Mouse (Mus musculus) layer of hippocampus, adult 2 months (tissue): ENCODE results near the gene Ttc9. TPM values are rescaled to one million over a fixed set of nuclear protein-coding genes. Genes with fewer than 3 reads are reported as not detected.
A peak's percentile ranks its signal among the peaks of the same experiment; 100 is the strongest.

Source experiments
- DNase-seq, 2 experiments: peaks; one replicate each; pipeline ENCODE4 v3.0.0; 2022; ENCODE audit warnings: low spot score in 2 of 2
- H3K27ac ChIP-seq: fragments of 200-600 bp; 2 replicates; pipeline ENCODE4 v1.8.1; 2022
- H3K4me3 ChIP-seq: fragments of 200-600 bp; 2 replicates; pipeline ENCODE4 v1.8.1; 2022; ENCODE audit warnings: mild to moderate bottlenecking
- CTCF ChIP-seq: fragments of 200-600 bp; conservative IDR thresholded peaks from 2 replicates; pipeline ENCODE4 v1.8.1; 2022; ENCODE audit warnings: antibody characterized with exemption, mild to moderate bottlenecking, moderate library complexity
- total RNA-seq, 2 experiments: library from RNA; stranded (reverse); gene quantifications; 2 replicates each; pipeline ENCODE4 v1.2.3; 2021

The Ttc9 gene
- total RNA-seq, 2 experiments from 2014 or later, result 37.3 to 38.0 TPM

DNA sequence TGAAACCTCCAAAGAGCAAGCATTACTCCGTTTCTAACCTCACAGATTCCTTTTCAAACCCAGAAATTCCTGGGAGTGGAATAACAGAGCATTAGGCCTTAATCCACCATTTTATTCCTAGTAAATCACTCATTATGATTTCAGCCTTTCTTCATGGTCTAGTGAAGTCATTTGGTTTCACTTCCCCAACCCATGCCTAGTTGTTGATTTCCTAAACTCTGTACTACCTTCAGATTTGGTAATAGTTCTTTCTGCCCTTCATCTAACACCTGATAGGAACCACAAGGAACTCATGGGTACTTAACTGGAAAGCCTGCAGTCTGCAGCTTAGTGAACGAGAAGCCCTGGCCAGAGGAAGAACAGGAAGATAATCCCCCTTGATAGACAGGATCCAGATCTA is 44.5 kb downstream of the Ttc9 start:
- Histone ChIP-seq H3K27ac (no peak overlapping the region), H3K4me3 (no peak overlapping the region)
- no peak for DNase-seq
- TF ChIP-seq CTCF, result no peak

DNA sequence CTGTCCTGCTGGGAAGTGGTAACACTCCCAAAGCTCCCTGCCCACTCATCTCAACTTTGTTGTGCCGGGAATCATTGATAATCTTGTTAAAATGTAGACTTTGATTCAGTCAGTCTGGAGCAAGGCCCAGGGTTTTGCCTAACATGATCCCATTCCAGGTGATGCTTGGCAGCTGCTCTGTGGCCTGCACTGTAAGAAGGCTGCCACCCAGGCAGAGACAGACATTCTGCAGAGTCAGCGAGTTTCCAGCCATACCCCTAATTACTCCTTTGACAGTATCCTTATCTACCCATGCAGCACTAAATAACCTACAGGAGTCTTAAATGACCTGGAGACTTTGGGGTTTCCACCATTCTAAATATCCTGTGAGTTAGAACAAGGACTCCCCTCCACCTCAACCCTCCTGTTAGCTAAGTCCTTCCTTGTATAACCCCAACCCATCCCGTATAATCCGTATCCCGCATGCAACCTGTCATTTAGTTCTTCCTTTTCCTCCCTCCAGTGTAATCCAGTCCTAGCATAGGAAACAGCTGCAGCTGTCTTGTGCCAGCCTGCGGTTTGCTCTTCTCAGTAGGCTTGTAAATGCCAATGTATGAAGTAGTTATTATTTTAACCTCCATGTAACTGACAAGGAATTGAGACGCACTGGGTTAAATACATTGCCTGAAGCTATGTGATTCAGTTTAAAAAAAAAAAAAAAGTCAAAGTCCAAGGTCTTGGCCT is 48.9 kb downstream of the Ttc9 start:
- DNase-seq, result no peak
- Histone ChIP-seq H3K4me3 (no peak overlapping the region), H3K27ac (no peak overlapping the region)
- TF ChIP-seq CTCF, result no peak

DNA sequence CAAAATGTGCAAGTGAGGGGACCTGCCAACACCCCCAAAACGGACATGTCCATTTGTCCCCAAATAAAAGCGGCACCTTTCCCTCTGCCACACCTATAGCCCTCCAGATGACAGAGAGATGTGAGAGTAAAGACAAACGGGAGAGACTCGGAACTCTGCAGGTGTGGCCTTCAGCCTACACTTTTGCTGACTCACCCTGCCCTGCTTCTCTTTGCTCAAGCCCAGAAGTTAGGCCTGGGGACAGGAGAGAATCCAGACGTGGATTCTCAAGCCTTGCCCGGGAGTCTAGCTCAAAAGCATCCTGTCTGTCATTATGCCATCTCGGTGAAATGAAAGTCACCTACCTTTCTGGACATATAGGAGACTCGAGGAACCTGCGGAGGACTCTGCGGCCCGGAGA is 52.3 kb downstream of the Ttc9 start:
- no peak for TF ChIP-seq CTCF
- no peak overlapping the region for H3K27ac ChIP-seq
- H3K4me3 ChIP-seq, result no peak overlapping the region
- DNase-seq, result no peak

DNA sequence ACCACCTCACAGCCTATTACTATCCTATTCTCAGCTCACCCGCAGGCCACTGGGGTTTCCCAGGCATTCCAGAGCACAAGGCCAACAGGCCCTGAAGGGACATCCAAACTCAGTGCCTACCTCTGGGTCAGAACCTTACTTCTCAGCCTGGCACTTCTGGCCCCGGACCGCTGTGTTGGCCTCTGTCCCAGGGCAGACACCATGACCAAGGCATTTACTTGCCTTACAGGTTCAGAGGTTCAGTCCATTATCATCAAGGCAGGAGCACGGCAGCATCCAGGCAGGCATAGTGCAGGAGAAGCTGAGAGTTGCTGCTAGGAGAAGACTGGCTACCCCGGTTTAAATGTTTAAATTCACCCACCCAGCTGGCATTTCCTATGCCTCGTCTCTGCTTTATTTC is 53.0 kb downstream of the Ttc9 start:
- Histone ChIP-seq H3K4me3 (no peak overlapping the region), H3K27ac (no peak overlapping the region)
- no peak for DNase-seq
- TF ChIP-seq CTCF, result no peak

DNA sequence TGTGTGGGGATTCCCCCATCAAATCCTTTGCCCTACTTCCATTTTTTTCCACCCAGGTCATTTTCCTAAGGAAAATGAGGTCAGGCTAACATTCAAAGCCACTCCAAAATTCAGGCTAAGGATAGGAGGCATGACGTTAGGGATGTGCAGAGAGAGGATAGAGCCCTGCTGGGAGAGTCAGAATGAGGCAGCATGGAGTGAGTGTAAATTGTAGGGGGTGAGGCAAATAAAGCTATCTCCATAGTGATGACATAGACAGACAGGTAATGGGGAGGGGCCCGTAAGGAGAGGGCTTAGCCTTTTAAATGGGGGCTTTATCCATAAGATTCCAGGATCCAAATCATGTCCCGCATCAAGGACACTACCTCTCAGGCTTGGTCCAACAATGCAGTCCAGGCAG is 54.9 kb downstream of the Ttc9 start:
- no peak overlapping the region for H3K27ac ChIP-seq
- DNase-seq, result no peak
- H3K4me3 ChIP-seq, result no peak overlapping the region
- TF ChIP-seq CTCF, result no peak

DNA sequence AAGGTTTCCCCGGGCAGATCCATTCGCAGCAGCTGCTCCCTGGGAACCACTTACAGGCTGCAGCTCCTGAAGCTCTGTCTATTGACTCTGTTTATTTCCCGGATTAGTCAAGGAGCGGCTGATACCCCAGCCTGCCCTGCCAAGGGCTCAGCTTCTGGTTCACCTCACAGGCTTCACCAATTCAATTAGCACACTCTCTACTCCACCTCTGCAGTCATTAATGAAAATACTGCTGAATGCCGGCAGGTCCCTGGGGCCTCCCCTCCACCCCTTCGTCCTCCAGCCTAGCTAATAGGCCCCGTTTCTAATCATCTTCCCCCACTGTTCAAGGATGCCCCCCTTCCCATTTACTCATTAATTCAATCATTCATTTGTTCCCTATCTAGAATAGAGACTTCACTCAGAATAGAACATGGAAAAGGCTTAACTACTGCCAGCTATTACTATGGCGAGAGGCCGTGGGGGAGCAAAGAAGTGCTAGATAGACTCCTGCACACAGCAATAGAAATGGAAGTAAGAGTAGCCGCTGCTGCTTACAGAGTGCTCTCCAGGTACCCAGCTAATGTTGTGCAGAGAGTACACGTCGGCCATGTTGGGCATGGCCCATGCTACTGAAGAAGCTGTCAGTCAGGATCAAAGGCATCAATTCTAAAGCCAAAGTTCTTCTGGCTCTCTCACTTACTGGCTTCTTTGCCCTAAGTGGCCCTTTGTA is 55.5 kb downstream of the Ttc9 start:
- Histone ChIP-seq H3K4me3 (no peak overlapping the region), H3K27ac (no peak overlapping the region)
- no peak for DNase-seq
- no peak for TF ChIP-seq CTCF

DNA sequence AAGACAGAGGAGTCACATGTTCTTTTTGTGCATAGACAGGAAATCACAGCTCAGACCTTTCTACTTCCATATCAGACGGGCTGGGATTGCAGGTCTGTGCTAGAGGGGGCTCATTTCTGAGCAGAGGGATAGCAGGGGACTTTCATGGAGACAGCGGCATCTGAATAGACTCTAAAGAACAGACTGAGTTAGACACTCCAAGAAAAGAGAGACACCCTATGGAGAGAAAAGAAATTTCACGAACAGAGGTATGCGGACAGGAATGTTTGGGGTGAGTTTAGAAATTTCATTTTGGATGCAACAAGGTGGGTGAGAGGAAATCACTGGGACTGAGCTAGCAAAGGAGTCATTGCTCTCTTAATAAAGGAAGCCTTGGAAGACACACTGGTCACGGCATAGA is 56.8 kb downstream of the Ttc9 start:
- TF ChIP-seq CTCF, result peak; percentile 53

DNA sequence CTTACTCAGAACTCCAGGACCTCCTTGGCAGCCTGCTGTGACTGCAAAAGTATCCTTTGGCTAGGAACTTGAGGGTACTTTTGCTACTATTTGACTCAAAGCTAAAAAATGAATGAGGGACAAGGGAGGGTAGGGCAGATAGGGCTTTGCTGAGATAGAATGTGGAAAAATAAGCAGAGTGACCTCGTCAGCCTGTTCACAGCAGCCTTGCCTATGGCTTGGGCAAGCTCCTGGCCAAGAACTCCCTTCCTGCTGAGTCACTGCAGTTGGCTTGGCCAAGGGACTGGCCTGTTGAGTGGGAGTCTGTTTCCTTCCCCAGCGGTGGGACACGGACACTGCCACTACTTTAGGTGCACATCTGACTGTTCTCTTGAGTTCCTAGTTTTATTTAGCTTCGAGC is 57.5 kb downstream of the Ttc9 start:
- no peak for TF ChIP-seq CTCF
- H3K27ac ChIP-seq, result no peak overlapping the region
- DNase-seq, result no peak
- H3K4me3 ChIP-seq, result no peak overlapping the region

More for the DNA sequence above, 56.8 kb downstream of the Ttc9 start:
- no peak overlapping the region for H3K27ac ChIP-seq
- no peak for DNase-seq
- no peak overlapping the region for H3K4me3 ChIP-seq

DNA sequence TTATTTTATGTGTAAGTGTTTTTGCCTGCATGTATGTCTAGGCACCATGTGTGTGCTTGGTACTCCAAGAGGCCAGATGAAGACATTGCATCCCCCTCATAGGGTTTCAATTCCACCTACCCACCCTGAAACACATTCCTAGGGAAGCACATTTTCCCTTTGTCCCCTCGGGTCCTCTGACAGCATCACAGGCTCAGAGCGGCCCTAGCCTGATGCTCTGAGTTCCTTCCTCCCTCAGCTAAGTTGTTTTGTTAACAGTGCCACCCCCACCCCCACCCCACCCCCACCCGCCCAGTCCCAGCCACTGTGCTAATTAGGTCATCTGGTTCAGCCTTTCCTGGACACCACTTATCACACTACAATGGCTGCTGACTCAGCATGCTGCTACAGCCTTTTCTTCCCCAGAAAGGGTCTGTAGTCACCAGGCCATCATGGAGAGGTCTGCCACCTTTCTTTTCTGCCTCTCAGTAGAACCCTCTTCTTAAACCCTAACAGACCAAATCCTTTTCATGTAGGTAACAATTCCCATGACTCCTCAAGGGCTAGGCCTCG is 58.5 kb downstream of the Ttc9 start:
- no peak for TF ChIP-seq CTCF
- H3K4me3 ChIP-seq, result no peak overlapping the region
- H3K27ac ChIP-seq, result no peak overlapping the region
- DNase-seq, result no peak

DNA sequence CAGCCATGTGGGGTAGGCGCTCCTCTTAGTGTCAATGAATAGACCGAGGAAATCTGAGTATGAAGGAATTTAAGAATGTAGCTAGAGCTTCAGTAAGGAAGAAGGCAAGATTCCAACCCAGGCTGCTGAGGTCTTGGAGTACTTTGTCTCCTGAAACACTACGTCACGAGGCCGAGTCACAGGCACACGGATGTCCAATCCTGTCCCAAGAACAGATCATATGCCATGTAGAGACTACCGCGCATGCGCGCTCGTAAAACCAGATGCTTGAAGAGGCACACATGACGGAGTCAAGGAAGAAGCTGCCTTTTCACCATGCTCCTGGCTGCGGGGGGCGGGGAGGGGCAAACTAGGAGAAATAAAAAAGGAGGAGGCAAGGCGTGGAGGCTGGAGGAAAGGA is 59.1 kb downstream of the Ttc9 start:
- no peak for TF ChIP-seq CTCF
- H3K4me3 ChIP-seq, result no peak overlapping the region

DNA sequence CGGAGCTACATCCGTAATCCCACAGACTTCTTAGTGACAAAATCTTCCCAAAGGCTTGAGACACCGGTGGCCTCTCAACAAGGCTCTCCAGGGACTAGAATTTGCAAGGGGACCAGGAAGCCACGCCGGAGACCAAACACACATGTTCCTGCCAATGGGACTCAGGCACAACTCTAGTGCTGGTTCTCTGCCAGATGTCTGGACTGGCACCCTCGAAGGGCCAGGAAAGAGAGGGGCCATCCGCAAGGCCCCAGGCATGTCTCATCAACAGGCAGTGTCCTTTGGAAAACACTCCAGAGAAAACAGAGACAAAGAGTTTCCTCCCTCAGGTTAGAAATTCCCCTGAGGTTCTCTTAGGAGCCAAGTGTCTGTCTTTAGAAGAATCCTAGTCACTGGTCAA is 59.7 kb downstream of the Ttc9 start:
- H3K4me3 ChIP-seq, result no peak overlapping the region
- DNase-seq, result no peak
- H3K27ac ChIP-seq, result no peak overlapping the region
- TF ChIP-seq CTCF, result no peak

More for the DNA sequence above, 59.1 kb downstream of the Ttc9 start:
- no peak for DNase-seq
- H3K27ac ChIP-seq, result no peak overlapping the region

DNA sequence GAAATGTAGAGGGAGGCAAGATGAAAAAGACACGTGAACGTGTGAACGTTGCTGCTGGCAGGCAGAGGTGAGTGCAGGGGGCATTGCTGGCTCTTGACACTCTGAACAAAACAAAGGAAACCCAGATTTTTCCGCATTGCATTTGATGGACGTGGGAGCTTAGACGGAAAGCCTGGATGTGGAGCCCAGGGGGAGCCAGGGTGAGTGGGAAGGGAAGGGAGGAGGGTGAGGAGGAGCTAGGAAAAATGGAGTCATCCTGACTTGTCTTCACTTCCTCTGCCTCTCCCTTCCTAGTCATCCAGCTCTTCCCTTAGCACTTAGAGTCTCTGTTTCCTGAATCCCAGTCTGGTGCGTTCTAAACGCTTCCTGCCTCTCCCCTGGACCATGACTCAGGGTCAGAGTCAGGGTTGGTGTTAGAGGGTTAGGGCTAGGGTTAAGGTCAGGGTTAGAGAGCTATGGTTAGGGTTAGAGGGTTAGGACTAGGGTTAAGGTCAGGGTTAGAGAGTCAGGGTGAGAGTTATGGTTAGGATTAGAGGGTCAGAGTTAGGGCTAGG is 60.2 kb downstream of the Ttc9 start:
- no peak for TF ChIP-seq CTCF
- H3K27ac ChIP-seq, result no peak overlapping the region
- no peak overlapping the region for H3K4me3 ChIP-seq
- no peak for DNase-seq

DNA sequence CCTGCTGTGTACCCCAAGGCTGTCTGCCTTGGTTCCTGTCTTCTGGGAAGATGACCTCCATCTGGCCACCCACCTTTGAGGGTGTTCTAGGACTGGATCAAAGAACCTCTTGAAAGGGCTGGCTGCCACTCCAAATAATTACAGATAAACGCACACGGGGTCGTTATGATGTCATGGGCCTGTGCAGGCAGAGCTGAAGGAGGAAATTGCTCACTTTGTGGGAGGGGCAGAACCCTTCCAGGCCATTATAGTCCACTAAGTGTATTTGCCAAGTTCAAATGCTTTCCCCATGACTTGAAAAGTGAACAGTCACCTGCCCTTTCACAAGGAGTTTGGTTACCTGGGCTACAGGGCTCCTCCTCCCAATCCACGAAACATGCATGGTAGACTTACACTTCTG is 67.0 kb downstream of the Ttc9 start:
- H3K4me3 ChIP-seq, result no peak overlapping the region
- TF ChIP-seq CTCF, result no peak
- no peak overlapping the region for H3K27ac ChIP-seq
- no peak for DNase-seq
